ENCODE assay signal across 9 mouse cellular contexts in genomic region chr5:144154528-144154927, GRCm38 (mm10). TPM values are rescaled to one million over a fixed set of nuclear protein-coding genes. Genes with fewer than 3 reads are reported as not detected.
DNase-seq lines count a peak whose midpoint lies in the region; ATAC-seq and TF ChIP-seq lines count a peak whose summit lies in the region.
"Had no signal": no experiment of that assay in that cellular context is flagged by ENCODE, and none has a peak within 500 bp of the region (broad histone marks: within the 10 kb centered on the region; RNA-seq: fewer than 3 reads in every experiment).

No protein-coding gene starts in this region.

- peaks cover 20% of the 10 kb centered on the region; the same call in 1 of the 2 replicates for H3K36me3 ChIP-seq in heart, postnatal 0 days (replicated peaks; ENCODE audit: control insufficient read depth, insufficient read depth, low read length)
- H3K36me3 ChIP-seq in heart, embryonic 12.5 days, result peaks cover 32% of the 10 kb centered on the region

- H3K9me3 ChIP-seq in heart, postnatal 0 days (replicated peaks; ENCODE audit: control insufficient read depth, low read length), result no peaks in the 10 kb centered on the region
- H3K9me3 ChIP-seq in heart, embryonic 12.5 days (replicated peaks), result no peaks in the 10 kb centered on the region
- H3K9me3 ChIP-seq: embryonic facial prominence, embryonic 13.5 days had no signal

- H3K27me3 ChIP-seq in heart, postnatal 0 days (ENCODE audit: control insufficient read depth, insufficient read depth, low read length), result no peaks in the 10 kb centered on the region
- no peaks in the 10 kb centered on the region for H3K27me3 ChIP-seq in heart, embryonic 12.5 days (replicated peaks)
- H3K27me3 ChIP-seq: embryonic facial prominence, embryonic 13.5 days had no signal

- H3K4me1 ChIP-seq in heart, postnatal 0 days (ENCODE audit: control insufficient read depth, insufficient read depth), result no peaks in the 10 kb centered on the region; the same call in 1 of the 2 replicates
- H3K4me1 ChIP-seq in heart, embryonic 12.5 days (replicated peaks), result peaks cover 31% of the 10 kb centered on the region

- ATAC-seq in heart, postnatal 0 days (ENCODE audit: insufficient read depth, low read depth), result no peak
- no peak for ATAC-seq in heart, embryonic 12.5 days (ENCODE audit: insufficient number of reproducible peaks, low FRiP score)

- no peak overlapping the region for H3K27ac ChIP-seq in heart, postnatal 0 days (ENCODE audit: low read depth)
- no peak overlapping the region for H3K27ac ChIP-seq in heart, embryonic 12.5 days (ENCODE audit: poor library complexity, severe bottlenecking)
- no peak overlapping the region for H3K27ac ChIP-seq in layer of hippocampus, adult 2 months
- H3K27ac ChIP-seq: embryonic facial prominence, embryonic 13.5 days had no signal

- no peak overlapping the region for H3K9ac ChIP-seq in heart, postnatal 0 days (replicated peaks; ENCODE audit: low read depth, low read length)
- H3K9ac ChIP-seq in heart, embryonic 12.5 days, result no peak overlapping the region
- H3K9ac ChIP-seq: embryonic facial prominence, embryonic 13.5 days had no signal

- TF ChIP-seq CTCF in heart, postnatal 0 days (IDR thresholded peaks at IDR 0.05; ENCODE audit: low read depth), result peak; percentile 83
- TF ChIP-seq CTCF in layer of hippocampus, adult 2 months (conservative IDR thresholded peaks at IDR 0.05), result peak; percentile 96

- DNase-seq in heart, postnatal 0 days (ENCODE audit: low spot score), result peak; percentile 63
- peak; percentile 80 for DNase-seq in ES-CJ7 (ENCODE audit: low read depth, low spot score)
- DNase-seq in cerebellum, adult 11-12 months, result peak; percentile 56
- peak; percentile 19 to 59 for DNase-seq in frontal cortex, postnatal 10 days (ENCODE audit: low spot score in 2 of 2)
- peak; percentile 72 to 78 for DNase-seq in layer of hippocampus, adult 2 months (ENCODE audit: low spot score in 2 of 2)
- peak; percentile 38 to 76 for DNase-seq in lung, postnatal 4 days
- DNase-seq in spleen, postnatal 4 days (ENCODE audit: low spot score in 2 of 2), result peak; percentile 55 to 77

- 14% methylated on average over 7 of the region's 7 CpGs for WGBS in heart, postnatal 0 days
- WGBS in heart, embryonic 12.5 days, result 37% methylated on average over 7 of the region's 7 CpGs

- no peak overlapping the region for H3K4me3 ChIP-seq in heart, postnatal 0 days (ENCODE audit: low read depth, low read length)
- no peak overlapping the region for H3K4me3 ChIP-seq in heart, embryonic 12.5 days
- no peak overlapping the region for H3K4me3 ChIP-seq in layer of hippocampus, adult 2 months
- H3K4me3 ChIP-seq: embryonic facial prominence, embryonic 13.5 days had no signal

- TF ChIP-seq EP300 in heart, postnatal 0 days (IDR thresholded peaks at IDR 0.05; ENCODE audit: low read depth), result no peak

- H3K4me2 ChIP-seq in heart, postnatal 0 days (ENCODE audit: low read depth, low read length), result no peak overlapping the region
- no peak overlapping the region for H3K4me2 ChIP-seq in heart, embryonic 12.5 days
- H3K4me2 ChIP-seq: embryonic facial prominence, embryonic 13.5 days had no signal

RNA-seq across cellular contexts. Expression of gene Bhlha15, which starts 35.6 kb away (rescaled TPM):
- 0.31 and 0.54 TPM in 2 replicates for total RNA-seq in heart, postnatal 0 days (2014; rRNA removed; ENCODE audit: low replicate concordance)
- 0.04 and 0.08 TPM in 2 replicates for polyA plus RNA-seq in heart, postnatal 0 days (2015; fragmentation: Nextera tagmentation; extraction: Ambion mirVana)
- polyA plus RNA-seq in heart, embryonic 12.5 days (2016; fragmentation: Nextera tagmentation; extraction: Ambion mirVana), result 0.26 and 0.46 TPM in 2 replicates
- under 1 TPM; 0.20 to 0.22 TPM for total RNA-seq in layer of hippocampus, adult 2 months (2021)

RNA-seq across cellular contexts. Expression of gene Lmtk2, which starts 54.3 kb away (rescaled TPM):
- total RNA-seq in heart, postnatal 0 days (2014; rRNA removed; ENCODE audit: low replicate concordance), result 19.5 and 23.2 TPM in 2 replicates
- 2.2 and 2.5 TPM in 2 replicates for polyA plus RNA-seq in heart, postnatal 0 days (2015; fragmentation: Nextera tagmentation; extraction: Ambion mirVana)
- 6.9 and 7.6 TPM in 2 replicates for polyA plus RNA-seq in heart, embryonic 12.5 days (2016; fragmentation: Nextera tagmentation; extraction: Ambion mirVana)
- total RNA-seq in layer of hippocampus, adult 2 months (2021), result 10 to 100 TPM; 87.7 to 91.1 TPM
